Mouse (Mus musculus) adrenal gland, postnatal 25 days (tissue): ENCODE measurements around the gene Rassf1. TPM values are rescaled to one million over a fixed set of nuclear protein-coding genes. Genes with fewer than 3 reads are reported as not detected.

Source experiments
- DNase-seq: peaks from one replicate; pipeline ENCODE4 v3.0.0; 2021; ENCODE audit warnings: mixed read lengths
- total RNA-seq: library from RNA; stranded (reverse); gene quantifications from 2 replicates; pipeline ENCODE4 v1.2.3, GENCODE M21; 2021

Rassf1 gene
- total RNA-seq, 1 experiment from 2014 or later = 24.7 TPM

- no peak for DNase-seq
These were observed 30.2 kb downstream of the Rassf1 start for GRCm38 (mm10) chr9:107581584-107581983.

- DNase-seq = no peak
These were observed 31.2 kb downstream of the Rassf1 start for GRCm38 (mm10) chr9:107582509-107583062.

GRCm38 (mm10) chr9:107583174-107583573, 31.8 kb downstream of the Rassf1 start:
- no peak for DNase-seq

GRCm38 (mm10) chr9:107586504-107586903, 35.1 kb downstream of the Rassf1 start:
- DNase-seq = no peak

GRCm38 (mm10) chr9:107586974-107587832, 35.8 kb downstream of the Rassf1 start, which contains the start of gene Ifrd2:
Gene Ifrd2, plus strand, starts transcription at chr9:107587642.
- DNase-seq = peak; percentile 92

- DNase-seq = peak; percentile 67
These were observed 36.7 kb downstream of the Rassf1 start for GRCm38 (mm10) chr9:107587833-107588639.

GRCm38 (mm10) chr9:107590058-107590772, 38.9 kb downstream of the Rassf1 start:
- peak; percentile 28 for DNase-seq

- DNase-seq = no peak
These were observed 39.4 kb downstream of the Rassf1 start for GRCm38 (mm10) chr9:107590773-107591060.

GRCm38 (mm10) chr9:107593101-107593976, 42.0 kb downstream of the Rassf1 start:
- no peak for DNase-seq

- no peak for DNase-seq
These were observed 43.1 kb downstream of the Rassf1 start for GRCm38 (mm10) chr9:107594281-107595062.

GRCm38 (mm10) chr9:107596619-107597569, 45.5 kb downstream of the Rassf1 start:
- no peak for DNase-seq

- no peak for DNase-seq
These were observed 47.0 kb downstream of the Rassf1 start for GRCm38 (mm10) chr9:107598385-107598784.

GRCm38 (mm10) chr9:107599433-107599832, 48.1 kb downstream of the Rassf1 start:
- DNase-seq = no peak

GRCm38 (mm10) chr9:107599842-107600241, 48.5 kb downstream of the Rassf1 start:
- DNase-seq = no peak

- no peak for DNase-seq
These were observed 49.4 kb downstream of the Rassf1 start for GRCm38 (mm10) chr9:107600745-107601144.

- no peak for DNase-seq
These were observed 49.9 kb downstream of the Rassf1 start for GRCm38 (mm10) chr9:107601275-107601674.

GRCm38 (mm10) chr9:107602068-107602648, 50.8 kb downstream of the Rassf1 start:
- DNase-seq = peak; percentile 94

- no peak for DNase-seq
These were observed 51.9 kb downstream of the Rassf1 start for GRCm38 (mm10) chr9:107603251-107603650.
